Mouse (Mus musculus): ENCODE measurements at regions not wholly inside any gene's neighbourhood (a gene's known extent, or its start where the extent isn't known, plus 50 kb on each side); places are given as distances from the start of the nearest gene placed in this dataset.

GRCm38 (mm10) chr1:105110581-105111210 lies 245.8 kb downstream of the Rnf152 start:
- no peak for TF ChIP-seq POLR2A (IDR thresholded peaks at IDR 0.05; ENCODE audit: low read depth, low read length)
- TF ChIP-seq CTCF (IDR thresholded peaks at IDR 0.05; ENCODE audit: extremely low read depth, insufficient read depth, insufficient read length, insufficient replicate concordance), result no peak

All from spleen, adult 2 months (tissue).